Mouse (Mus musculus) ES-Bruce4 (cell line): Measurements from ENCODE around the gene Krtcap2.

Experiments used
- CTCF ChIP-seq: IDR thresholded peaks from one replicate; pipeline ENCODE4 v1.8.1; 2011; ENCODE audit warnings: low read depth, low read length
- EP300 ChIP-seq: IDR thresholded peaks from 2 replicates; pipeline ENCODE4 v1.6.1; 2011; ENCODE audit warnings: low read depth, low read length; ENCODE audit not compliant: insufficient read depth
- POLR2A ChIP-seq: IDR thresholded peaks from one replicate; pipeline ENCODE4 v1.8.1; 2011; ENCODE audit warnings: low read length; ENCODE audit not compliant: insufficient read depth

DNA sequence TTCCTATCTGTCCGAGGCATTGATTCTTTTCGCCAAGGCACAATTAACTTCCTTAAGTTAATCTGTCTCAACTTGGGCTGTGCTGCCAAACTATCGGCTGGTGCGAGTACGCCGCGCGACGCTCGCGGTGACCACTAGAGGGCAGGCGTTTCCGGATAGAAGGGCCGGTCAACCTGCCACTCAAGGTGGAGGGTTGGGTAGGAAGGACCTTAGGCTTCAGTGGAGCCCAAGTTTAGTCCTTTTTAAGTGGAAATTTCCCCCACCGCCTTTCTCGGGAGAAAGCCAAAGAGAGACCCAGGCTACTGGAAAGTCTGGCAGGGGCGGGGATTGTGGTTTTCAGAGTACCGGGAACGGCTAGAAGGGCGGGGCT lies 17.6 kb upstream of the Krtcap2 start:
- peak; percentile 94 for TF ChIP-seq CTCF
- no peak for TF ChIP-seq POLR2A
- TF ChIP-seq EP300, result no peak
